15 mouse cellular contexts compared by ENCODE assay signal in the genomic region with DNA sequence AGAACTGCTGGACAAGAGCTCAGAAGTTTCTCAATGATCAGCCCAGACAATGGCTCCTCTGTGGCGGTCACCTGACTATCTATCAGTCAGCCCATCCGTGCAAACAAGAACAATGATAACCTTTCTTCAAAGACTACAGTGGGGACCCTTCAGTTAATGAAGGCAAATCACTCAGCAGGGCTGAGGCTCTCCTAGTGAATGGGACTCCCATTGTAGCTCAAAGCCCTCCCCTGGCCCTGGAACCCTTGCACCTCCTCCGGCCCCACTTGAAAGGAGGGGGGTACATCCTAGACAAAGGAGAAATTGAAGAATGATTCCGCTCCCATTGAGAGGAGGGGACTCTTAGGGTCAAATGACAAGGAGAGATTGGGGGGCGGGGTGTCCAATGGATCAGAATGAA.
DNase-seq lines count a peak whose midpoint lies in the region; ATAC-seq and TF ChIP-seq lines count a peak whose summit lies in the region.
"Had no signal": no experiment of that assay in that cellular context is flagged by ENCODE, and none has a peak within 500 bp of the region (broad histone marks: within the 10 kb centered on the region; RNA-seq: fewer than 3 reads in every experiment).

No protein-coding gene starts in this region.

- WGBS in midbrain, embryonic 10.5 days = 23% methylated on average over 5 of the region's 5 CpGs
- 25% methylated on average over 5 of the region's 5 CpGs for WGBS in midbrain, postnatal 0 days
- WGBS in forebrain, embryonic 14.5 days = 17% methylated on average over 5 of the region's 5 CpGs
- 62% methylated on average over 5 of the region's 5 CpGs for WGBS in stomach, embryonic 14.5 days

- TF ChIP-seq CTCF in midbrain, postnatal 0 days (IDR thresholded peaks at IDR 0.05) = no peak

- no peak overlapping the region for H3K9ac ChIP-seq in midbrain, postnatal 0 days (replicated peaks; ENCODE audit: low read length, poor library complexity, severe bottlenecking)
- no peak overlapping the region for H3K9ac ChIP-seq in forebrain, embryonic 14.5 days (ENCODE audit: low read length)
- no peak overlapping the region for H3K9ac ChIP-seq in stomach, embryonic 14.5 days (replicated peaks; ENCODE audit: low read depth, low read length)
- H3K9ac ChIP-seq: embryonic facial prominence, embryonic 13.5 days; intestine, embryonic 15.5 days; liver, embryonic 13.5 days had no signal

- peak; percentile 33 for DNase-seq in midbrain, embryonic 10.5 days (ENCODE audit: low spot score)
- DNase-seq in midbrain, postnatal 0 days (ENCODE audit: low spot score) = no peak
- DNase-seq in embryo, embryonic 10 days (ENCODE audit: low spot score) = peak; percentile 68
- DNase-seq in forebrain, embryonic 14.5 days (ENCODE audit: low spot score) = no peak
- no peak for DNase-seq in gastrocnemius, postnatal 4 days (ENCODE audit: low spot score in 2 of 2)
- no peak for DNase-seq in heart, adult 9 months (ENCODE audit: low spot score in 2 of 2)
- DNase-seq: adrenal gland, postnatal 36 days; cerebellum, adult 18-20 months; heart, adult 2 months; liver, embryonic 13.5 days; thymus, postnatal 25 days had no signal

- H3K27ac ChIP-seq in midbrain, embryonic 10.5 days (replicated peaks) = peak overlapping the region; percentile 57; the same call in 1 of the 2 replicates
- no peak overlapping the region for H3K27ac ChIP-seq in midbrain, postnatal 0 days (ENCODE audit: low read depth, low read length)
- no peak overlapping the region for H3K27ac ChIP-seq in forebrain, embryonic 14.5 days (ENCODE audit: low read depth, low read length)
- no peak overlapping the region for H3K27ac ChIP-seq in stomach, embryonic 14.5 days (ENCODE audit: low read length)
- H3K27ac ChIP-seq: heart, adult 2 months; intestine, embryonic 15.5 days; liver, embryonic 13.5 days had no signal

- peaks cover 35% of the 10 kb centered on the region for H3K36me3 ChIP-seq in midbrain, embryonic 10.5 days
- H3K36me3 ChIP-seq in midbrain, postnatal 0 days (ENCODE audit: insufficient read depth, low read length) = peaks cover 4% of the 10 kb centered on the region; the same call in 1 of the 2 replicates
- peaks cover 9% of the 10 kb centered on the region for H3K36me3 ChIP-seq in forebrain, embryonic 14.5 days (ENCODE audit: control insufficient read depth, insufficient read depth, low read length)
- H3K36me3 ChIP-seq in stomach, embryonic 14.5 days (ENCODE audit: control insufficient read depth, insufficient read depth, low read length) = no peaks in the 10 kb centered on the region

- no peak for ATAC-seq in midbrain, postnatal 0 days (ENCODE audit: low FRiP score)
- ATAC-seq in forebrain, embryonic 14.5 days = peak; percentile 8; the same call in 1 of the 2 replicates
- ATAC-seq in stomach, embryonic 14.5 days (ENCODE audit: insufficient number of reproducible peaks, insufficient read depth, low FRiP score, low read depth) = 0 out of 2 replicates have a peak, but pooled peaks have one; percentile 44

- no peaks in the 10 kb centered on the region; the same call in 1 of the 2 replicates for H3K27me3 ChIP-seq in midbrain, embryonic 10.5 days (ENCODE audit: low read depth, poor library complexity, severe bottlenecking)
- H3K27me3 ChIP-seq in midbrain, postnatal 0 days (ENCODE audit: insufficient read depth, low read length) = no peaks in the 10 kb centered on the region
- no peaks in the 10 kb centered on the region for H3K27me3 ChIP-seq in forebrain, embryonic 14.5 days (replicated peaks; ENCODE audit: control insufficient read depth, insufficient read depth, low read length)
- no peaks in the 10 kb centered on the region for H3K27me3 ChIP-seq in stomach, embryonic 14.5 days (ENCODE audit: control insufficient read depth, insufficient read depth, low read length)
- H3K27me3 ChIP-seq: CH12.LX; embryonic facial prominence, embryonic 13.5 days; intestine, embryonic 15.5 days; liver, embryonic 13.5 days had no signal

- H3K9me3 ChIP-seq in midbrain, embryonic 10.5 days (replicated peaks) = 0 out of 2 replicates have a peak, but pooled peaks cover 6% of the 10 kb centered on the region
- H3K9me3 ChIP-seq in midbrain, postnatal 0 days (ENCODE audit: low read length) = no peaks in the 10 kb centered on the region
- no peaks in the 10 kb centered on the region for H3K9me3 ChIP-seq in forebrain, embryonic 14.5 days (replicated peaks; ENCODE audit: control insufficient read depth, low read length)
- H3K9me3 ChIP-seq in stomach, embryonic 14.5 days (ENCODE audit: control insufficient read depth, low read depth, low read length) = no peaks in the 10 kb centered on the region
- H3K9me3 ChIP-seq: embryonic facial prominence, embryonic 13.5 days; intestine, embryonic 15.5 days; liver, embryonic 13.5 days had no signal

- H3K4me1 ChIP-seq in midbrain, embryonic 10.5 days = peaks cover 35% of the 10 kb centered on the region
- no peaks in the 10 kb centered on the region for H3K4me1 ChIP-seq in midbrain, postnatal 0 days (ENCODE audit: insufficient read depth, low read length)
- H3K4me1 ChIP-seq in forebrain, embryonic 14.5 days (ENCODE audit: control insufficient read depth, insufficient read depth, low read length) = 0 out of 2 replicates have a peak, but pooled peaks cover 3% of the 10 kb centered on the region
- H3K4me1 ChIP-seq in stomach, embryonic 14.5 days (ENCODE audit: control insufficient read depth, insufficient read depth, low read length) = peaks cover 14% of the 10 kb centered on the region; the same call in 1 of the 2 replicates
- H3K4me1 ChIP-seq: liver, embryonic 13.5 days had no signal

- H3K4me3 ChIP-seq in midbrain, embryonic 10.5 days = no peak overlapping the region
- H3K4me3 ChIP-seq in midbrain, postnatal 0 days (ENCODE audit: low read depth, low read length) = no peak overlapping the region
- H3K4me3 ChIP-seq in forebrain, embryonic 14.5 days (ENCODE audit: low read depth, low read length) = no peak overlapping the region
- H3K4me3 ChIP-seq in stomach, embryonic 14.5 days (ENCODE audit: low read depth, low read length) = no peak overlapping the region
- H3K4me3 ChIP-seq: embryonic facial prominence, embryonic 13.5 days; heart, adult 2 months; intestine, embryonic 15.5 days; liver, embryonic 13.5 days had no signal

- H3K4me2 ChIP-seq in midbrain, postnatal 0 days (ENCODE audit: low read depth, low read length, poor library complexity, severe bottlenecking) = no peak overlapping the region
- no peak overlapping the region for H3K4me2 ChIP-seq in forebrain, embryonic 14.5 days (ENCODE audit: low read length)
- no peak overlapping the region for H3K4me2 ChIP-seq in stomach, embryonic 14.5 days (replicated peaks; ENCODE audit: low read depth, low read length)
- H3K4me2 ChIP-seq: embryonic facial prominence, embryonic 13.5 days; intestine, embryonic 15.5 days; liver, embryonic 13.5 days had no signal

Comparison
In these comparisons a context has a peak if more than half of its experiments do, and no peak if none do; other contexts are left out.
1. DNase-seq: peak in midbrain, embryonic 10.5 days (single experiment) and embryo, embryonic 10 days (single experiment); none in midbrain, postnatal 0 days (single experiment), forebrain, embryonic 14.5 days (single experiment), gastrocnemius, postnatal 4 days (0 of 2) and heart, adult 9 months (0 of 2).